Mouse (Mus musculus): ENCODE results near the gene Tef. TPM values are rescaled to one million over a fixed set of nuclear protein-coding genes. Genes with fewer than 3 reads are reported as not detected.
A peak's percentile ranks its signal among the peaks of the same experiment; 100 is the strongest.

Tef gene
- total RNA-seq, 2 experiments from 2014 or later: 61.4 to 101 TPM

GRCm38 (mm10) chr15:81848301-81848700 lies 46.1 kb downstream of the Tef start:
- DNase-seq: peak; percentile 61 to 76

- no peak for DNase-seq
Observed at GRCm38 (mm10) chr15:81849104-81849503, 46.9 kb downstream of the Tef start.

GRCm38 (mm10) chr15:81850718-81851117 lies 48.5 kb downstream of the Tef start:
- DNase-seq: no peak

GRCm38 (mm10) chr15:81851375-81851774 lies 49.2 kb downstream of the Tef start:
- DNase-seq: no peak

GRCm38 (mm10) chr15:81852411-81853000 lies 50.3 kb downstream of the Tef start:
- DNase-seq: peak; percentile 61 to 67

- peak; percentile 60 to 74 for DNase-seq
Observed at GRCm38 (mm10) chr15:81853081-81853480, 50.9 kb downstream of the Tef start.

GRCm38 (mm10) chr15:81856030-81856790 lies 54.0 kb downstream of the Tef start:
- DNase-seq: peak; percentile 92

- no peak for DNase-seq
Observed at GRCm38 (mm10) chr15:81856938-81857723, 54.9 kb downstream of the Tef start.

- peak in 1 of 2 experiments; percentile 49 for DNase-seq
Observed at GRCm38 (mm10) chr15:81857724-81858116, 55.5 kb downstream of the Tef start.

- DNase-seq: peak; percentile 95
Observed at GRCm38 (mm10) chr15:81858138-81858516, 55.9 kb downstream of the Tef start.

- peak; percentile 69 to 72 for DNase-seq
Observed at GRCm38 (mm10) chr15:81858517-81859329, 56.5 kb downstream of the Tef start, which contains the start of gene Tob2. Tob2 (minus strand) TSS chr15:81858796.

- DNase-seq: peak; percentile 77 to 82
Observed at GRCm38 (mm10) chr15:81859330-81860255, 57.4 kb downstream of the Tef start.

GRCm38 (mm10) chr15:81860471-81861135 lies 58.4 kb downstream of the Tef start:
- DNase-seq: peak in 1 of 2 experiments; percentile 54

GRCm38 (mm10) chr15:81864238-81864637 lies 62.0 kb downstream of the Tef start:
- DNase-seq: no peak

GRCm38 (mm10) chr15:81869985-81870384 lies 67.8 kb downstream of the Tef start:
- no peak for DNase-seq

- peak; percentile 87 to 89 for DNase-seq
Observed at GRCm38 (mm10) chr15:81871604-81872261, 69.5 kb downstream of the Tef start, which contains the start of gene Phf5a. Phf5a (minus strand) TSS chr15:81871911.

GRCm38 (mm10) chr15:81872262-81873136 lies 70.3 kb downstream of the Tef start, which contains the start of gene Aco2:
Aco2 (plus strand) TSS chr15:81872309.
- peak; percentile 98 for DNase-seq

Data from adrenal gland, postnatal 36 days (tissue).